Mouse (Mus musculus): ENCODE results near the gene Olfr354. TPM values are rescaled to one million over a fixed set of nuclear protein-coding genes. Genes with fewer than 3 reads are reported as not detected.

Olfr354 gene
- not detected in 2 replicates for polyA plus RNA-seq (2012; ENCODE audit: insufficient read depth, low replicate concordance)

- H3K36me3 ChIP-seq (replicated peaks; ENCODE audit: low read length) = no peaks in the 10 kb centered on the region
- H3K4me1 ChIP-seq = no peaks in the 10 kb centered on the region
- peaks cover 13% of the 10 kb centered on the region; the same call in 1 of the 2 replicates for H3K9me3 ChIP-seq
- H3K27me3 ChIP-seq (replicated peaks) = no peaks in the 10 kb centered on the region
- TF ChIP-seq GATA1 (IDR thresholded peaks at IDR 0.05; ENCODE audit: borderline replicate concordance, low read length) = no peak
- TF ChIP-seq FLI1 (IDR thresholded peaks at IDR 0.05; ENCODE audit: low read length) = no peak
- no peak within 1 kb of the TSS for H3K4me3 ChIP-seq (replicated peaks)
Measured at GRCm38 (mm10) chr2:36905380-36905779, at the start of gene Olfr354. Gene Olfr354, plus strand, starts transcription at chr2:36905680.

GRCm38 (mm10) chr2:36862560-36862959 is 42.9 kb upstream of the Olfr354 start, which contains the start of gene Olfr351:
Gene Olfr351, minus strand, starts transcription at chr2:36862660.
- Histone ChIP-seq H3K4me3 (replicated peaks) (no peak within 1 kb of the TSS), H3K27me3 (replicated peaks) (no peaks in the 10 kb centered on the region), H3K36me3 (replicated peaks; ENCODE audit: low read length) (no peaks in the 10 kb centered on the region), H3K9me3 (no peaks in the 10 kb centered on the region; the same call in 1 of the 2 replicates), H3K4me1 (no peaks in the 10 kb centered on the region)
- TF ChIP-seq GATA1 (IDR thresholded peaks at IDR 0.05; ENCODE audit: borderline replicate concordance, low read length) (no peak), FLI1 (IDR thresholded peaks at IDR 0.05; ENCODE audit: low read length) (no peak)

GRCm38 (mm10) chr2:36868160-36868559 is 37.3 kb upstream of the Olfr354 start, which contains the start of gene Olfr352:
Gene Olfr352, plus strand, starts transcription at chr2:36868460.
- H3K27me3 ChIP-seq (replicated peaks) = no peaks in the 10 kb centered on the region
- no peaks in the 10 kb centered on the region for H3K4me1 ChIP-seq
- H3K36me3 ChIP-seq (replicated peaks; ENCODE audit: low read length) = no peaks in the 10 kb centered on the region
- no peak for TF ChIP-seq FLI1 (IDR thresholded peaks at IDR 0.05; ENCODE audit: low read length)
- no peak within 1 kb of the TSS for H3K4me3 ChIP-seq (replicated peaks)
- peaks cover 5% of the 10 kb centered on the region; the same call in 1 of the 2 replicates for H3K9me3 ChIP-seq

GRCm38 (mm10) chr2:36892836-36893235 is 12.6 kb upstream of the Olfr354 start, which contains the start of gene Olfr353:
Gene Olfr353, minus strand, starts transcription at chr2:36892936.
- Histone ChIP-seq H3K27me3 (replicated peaks) (no peaks in the 10 kb centered on the region), H3K9me3 (peaks cover 8% of the 10 kb centered on the region; the same call in 1 of the 2 replicates), H3K36me3 (replicated peaks; ENCODE audit: low read length) (no peaks in the 10 kb centered on the region), H3K4me1 (no peaks in the 10 kb centered on the region), H3K4me3 (replicated peaks) (no peak within 1 kb of the TSS)
- no peak for TF ChIP-seq FLI1 (IDR thresholded peaks at IDR 0.05; ENCODE audit: low read length)
- no peak for TF ChIP-seq GATA1 (IDR thresholded peaks at IDR 0.05; ENCODE audit: borderline replicate concordance, low read length)

- TF ChIP-seq GATA1 (IDR thresholded peaks at IDR 0.05; ENCODE audit: borderline replicate concordance, low read length) = no peak
- no peak for TF ChIP-seq FLI1 (IDR thresholded peaks at IDR 0.05; ENCODE audit: low read length)
- H3K4me3 ChIP-seq (replicated peaks) = no peak overlapping the region
- H3K4me1 ChIP-seq = no peaks in the 10 kb centered on the region
- H3K9me3 ChIP-seq = peaks cover 13% of the 10 kb centered on the region; the same call in 1 of the 2 replicates
- H3K36me3 ChIP-seq (replicated peaks; ENCODE audit: low read length) = no peaks in the 10 kb centered on the region
- no peaks in the 10 kb centered on the region for H3K27me3 ChIP-seq (replicated peaks)
Measured at GRCm38 (mm10) chr2:36897114-36897513, 8.4 kb upstream of the Olfr354 start.

- 0 out of 2 replicates have a peak, but pooled peaks cover 4% of the 10 kb centered on the region for H3K9me3 ChIP-seq
- no peak within 1 kb of the TSS for H3K4me3 ChIP-seq (replicated peaks)
- H3K27me3 ChIP-seq (replicated peaks) = no peaks in the 10 kb centered on the region
- TF ChIP-seq GATA1 (IDR thresholded peaks at IDR 0.05; ENCODE audit: borderline replicate concordance, low read length) (no peak), FLI1 (IDR thresholded peaks at IDR 0.05; ENCODE audit: low read length) (no peak)
- H3K36me3 ChIP-seq (replicated peaks; ENCODE audit: low read length) = no peaks in the 10 kb centered on the region
- H3K4me1 ChIP-seq = no peaks in the 10 kb centered on the region
Measured at GRCm38 (mm10) chr2:36928797-36929196, 23.3 kb downstream of the Olfr354 start, which contains the start of gene Olfr355. Gene Olfr355, minus strand, starts transcription at chr2:36928897.

- H3K9me3 ChIP-seq = peaks cover 6% of the 10 kb centered on the region; the same call in 1 of the 2 replicates
- H3K27me3 ChIP-seq (replicated peaks) = no peaks in the 10 kb centered on the region
- no peaks in the 10 kb centered on the region for H3K36me3 ChIP-seq (replicated peaks; ENCODE audit: low read length)
- H3K4me1 ChIP-seq = no peaks in the 10 kb centered on the region
- H3K4me3 ChIP-seq (replicated peaks) = no peak within 1 kb of the TSS
- TF ChIP-seq GATA1 (IDR thresholded peaks at IDR 0.05; ENCODE audit: borderline replicate concordance, low read length) = no peak
- TF ChIP-seq FLI1 (IDR thresholded peaks at IDR 0.05; ENCODE audit: low read length) = no peak
Measured at GRCm38 (mm10) chr2:36936821-36937220, 31.3 kb downstream of the Olfr354 start, which contains the start of gene Olfr356. Gene Olfr356, plus strand, starts transcription at chr2:36937121.

Other genes starting within 250 kb of the Olfr354 start
- gene Olfr346, start 219.9 kb upstream of the Olfr354 start, polyA plus RNA-seq (2012; ENCODE audit: insufficient read depth, low replicate concordance) = not detected in 2 replicates
- gene Olfr347, start 173.8 kb upstream of the Olfr354 start, polyA plus RNA-seq (2012; ENCODE audit: insufficient read depth, low replicate concordance) = not detected in 2 replicates
- not detected in 2 replicates for gene Olfr348, start 121.4 kb upstream of the Olfr354 start, polyA plus RNA-seq (2012; ENCODE audit: insufficient read depth, low replicate concordance)
- not detected in 2 replicates for gene Olfr50, start 115.1 kb upstream of the Olfr354 start, polyA plus RNA-seq (2012; ENCODE audit: insufficient read depth, low replicate concordance)
- gene Olfr3, start 88.6 kb upstream of the Olfr354 start, polyA plus RNA-seq (2012; ENCODE audit: insufficient read depth, low replicate concordance) = not detected in 2 replicates
- not detected in 2 replicates for gene Olfr350, start 59.4 kb upstream of the Olfr354 start, polyA plus RNA-seq (2012; ENCODE audit: insufficient read depth, low replicate concordance)
- gene Olfr351, start 43.0 kb upstream of the Olfr354 start, polyA plus RNA-seq (2012; ENCODE audit: insufficient read depth, low replicate concordance) = not detected in 2 replicates
- gene Olfr352, start 37.2 kb upstream of the Olfr354 start, polyA plus RNA-seq (2012; ENCODE audit: insufficient read depth, low replicate concordance) = not detected in 2 replicates
- gene Olfr353, start 12.7 kb upstream of the Olfr354 start, polyA plus RNA-seq (2012; ENCODE audit: insufficient read depth, low replicate concordance) = not detected in 2 replicates
- gene Olfr355, start 23.2 kb downstream of the Olfr354 start, polyA plus RNA-seq (2012; ENCODE audit: insufficient read depth, low replicate concordance) = not detected in 2 replicates
- not detected in 2 replicates for gene Olfr356, start 31.4 kb downstream of the Olfr354 start, polyA plus RNA-seq (2012; ENCODE audit: insufficient read depth, low replicate concordance)
- not detected in 2 replicates for gene Olfr357, start 88.1 kb downstream of the Olfr354 start, polyA plus RNA-seq (2012; ENCODE audit: insufficient read depth, low replicate concordance)
- not detected in 2 replicates for gene Olfr358, start 103.7 kb downstream of the Olfr354 start, polyA plus RNA-seq (2012; ENCODE audit: insufficient read depth, low replicate concordance)
- not detected in 2 replicates for gene Olfr360, start 160.1 kb downstream of the Olfr354 start, polyA plus RNA-seq (2012; ENCODE audit: insufficient read depth, low replicate concordance)
- gene Olfr361, start 183.6 kb downstream of the Olfr354 start, polyA plus RNA-seq (2012; ENCODE audit: insufficient read depth, low replicate concordance) = not detected in 2 replicates
- gene Olfr362, start 212.2 kb downstream of the Olfr354 start, polyA plus RNA-seq (2012; ENCODE audit: insufficient read depth, low replicate concordance) = not detected in 2 replicates
- not detected in 2 replicates for gene Olfr364-ps1, start 233.6 kb downstream of the Olfr354 start, polyA plus RNA-seq (2012; ENCODE audit: insufficient read depth, low replicate concordance)

Data from megakaryocyte, embryonic 14.5 days (primary cell).